Mouse (Mus musculus) forebrain, embryonic 13.5 days (tissue): ENCODE measurements at regions not wholly inside any gene's neighbourhood (a gene's known extent, or its start where the extent isn't known, plus 50 kb on each side); places are given as distances from the start of the nearest gene placed in this dataset.

Experiments
- ATAC-seq: fragments of 200-750 bp; cut with Nextera tagmentation; 2 replicates; pipeline ENCODE4 v1.8.0; 2017
- H3K27ac ChIP-seq: fragments of 300-500 bp; sonication (generic); 2 replicates; pipeline ENCODE4 v1.5.1; 2015; ENCODE audit warnings: inconsistent platforms, mild to moderate bottlenecking, moderate library complexity
- H3K27me3 ChIP-seq: fragments of 300-500 bp; sonication (generic); 2 replicates; pipeline ENCODE4 v1.6.1; 2015; ENCODE audit warnings: mild to moderate bottlenecking, inconsistent platforms
- H3K36me3 ChIP-seq: fragments of 300-500 bp; sonication (generic); 2 replicates; pipeline ENCODE4 v1.6.1; 2015; ENCODE audit warnings: mild to moderate bottlenecking, inconsistent platforms; ENCODE audit not compliant: poor library complexity, severe bottlenecking
- H3K4me1 ChIP-seq: fragments of 300-500 bp; sonication (generic); 2 replicates; pipeline ENCODE4 v1.6.1; 2015; ENCODE audit warnings: inconsistent platforms
- H3K4me2 ChIP-seq: fragments of 300-500 bp; sonication (generic); 2 replicates; pipeline ENCODE4 v1.6.1; 2015; ENCODE audit warnings: inconsistent platforms, mild to moderate bottlenecking, moderate library complexity
- H3K4me3 ChIP-seq: fragments of 300-500 bp; sonication (generic); 2 replicates; pipeline ENCODE4 v1.5.1; 2015; ENCODE audit warnings: mild to moderate bottlenecking, inconsistent platforms
- H3K9ac ChIP-seq: fragments of 300-500 bp; sonication (generic); 2 replicates; pipeline ENCODE4 v1.6.1; 2015; ENCODE audit warnings: mild to moderate bottlenecking, inconsistent platforms
- H3K9me3 ChIP-seq: fragments of 300-500 bp; sonication (generic); replicated peaks from 2 replicates; pipeline ENCODE4 v1.6.1; 2016; ENCODE audit warnings: inconsistent platforms
- WGBS: fragments of 180-500 bp; shearing (Covaris S2); methylation state at CpG from one replicate; pipeline ENCODE4 v1.1.7; 2015; 5-methylcytosine and 5-hydroxymethylcytosine counted together

- peak; percentile 83 for ATAC-seq
- Histone ChIP-seq H3K9me3 (peaks cover 8% of the 10 kb centered on the region; the same call in 1 of the 2 replicates), H3K4me3 (no peak overlapping the region), H3K27me3 (peaks cover 91% of the 10 kb centered on the region), H3K4me2 (no peak overlapping the region), H3K9ac (no peak overlapping the region), H3K4me1 (peaks cover 10% of the 10 kb centered on the region), H3K36me3 (no peaks in the 10 kb centered on the region), H3K27ac (peak overlapping the region; percentile 37; the same call in 1 of the 2 replicates)
- 28% methylated on average over 22 of the region's 22 CpGs for WGBS
Measured at GRCm38 (mm10) chr5:139625871-139626460, 82.7 kb downstream of the Uncx start.

GRCm38 (mm10) chr5:139627552-139627951 lies 84.3 kb downstream of the Uncx start:
- Histone ChIP-seq H3K36me3 (no peaks in the 10 kb centered on the region), H3K27ac (no peak overlapping the region), H3K4me2 (no peak overlapping the region), H3K4me3 (no peak overlapping the region), H3K4me1 (peaks cover 10% of the 10 kb centered on the region), H3K9ac (no peak overlapping the region), H3K9me3 (peaks cover 8% of the 10 kb centered on the region; the same call in 1 of the 2 replicates), H3K27me3 (peaks cover 89% of the 10 kb centered on the region)
- 88% methylated on average over 1 of the region's 1 CpGs for WGBS
- no peak for ATAC-seq

DNA sequence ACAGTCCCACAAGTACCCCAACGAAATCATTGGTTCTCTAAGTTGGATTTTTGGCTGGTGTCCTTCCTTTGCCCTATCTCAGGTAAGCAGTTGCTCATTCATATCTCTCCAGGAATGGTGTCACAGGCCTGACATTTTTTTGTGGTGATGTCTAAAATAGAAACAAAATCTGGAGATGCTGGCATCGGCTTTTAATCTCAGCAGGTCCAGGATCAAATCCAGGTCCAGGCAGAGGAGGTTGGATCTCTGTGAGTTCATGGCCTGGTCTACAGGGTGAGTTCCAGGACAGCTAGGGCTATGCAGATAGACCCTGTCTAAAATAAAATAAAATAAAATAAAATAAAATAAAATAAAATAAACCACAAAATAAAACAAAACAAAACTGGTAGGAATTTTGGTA lies 93.7 kb downstream of the Uncx start:
- no peak for ATAC-seq
- H3K27me3 ChIP-seq, result peaks cover 11% of the 10 kb centered on the region
- 92% methylated on average over 2 of the region's 2 CpGs for WGBS
- no peak overlapping the region for H3K4me2 ChIP-seq
- H3K9ac ChIP-seq, result no peak overlapping the region
- no peak overlapping the region for H3K27ac ChIP-seq
- no peaks in the 10 kb centered on the region for H3K36me3 ChIP-seq
- H3K4me3 ChIP-seq, result no peak overlapping the region
- 0 out of 2 replicates have a peak, but pooled peaks cover 4% of the 10 kb centered on the region for H3K9me3 ChIP-seq
- H3K4me1 ChIP-seq, result no peaks in the 10 kb centered on the region

GRCm38 (mm10) chr5:139640652-139641612 lies 95.2 kb downstream of the Micall2 start:
- Histone ChIP-seq H3K9me3 (peaks cover 3% of the 10 kb centered on the region; the same call in 1 of the 2 replicates), H3K4me3 (no peak overlapping the region), H3K4me2 (no peak overlapping the region), H3K9ac (no peak overlapping the region), H3K27me3 (peaks cover 28% of the 10 kb centered on the region), H3K36me3 (no peaks in the 10 kb centered on the region), H3K4me1 (no peaks in the 10 kb centered on the region), H3K27ac (no peak overlapping the region)
- WGBS, result 67% methylated on average over 16 of the region's 16 CpGs
- ATAC-seq, result no peak

- 84% methylated on average over 6 of the region's 6 CpGs for WGBS
- no peak overlapping the region for H3K4me3 ChIP-seq
Measured at GRCm38 (mm10) chr5:139644816-139645215, 91.3 kb downstream of the Micall2 start.

GRCm38 (mm10) chr5:139651041-139651440 lies 85.1 kb downstream of the Micall2 start:
- Histone ChIP-seq H3K36me3 (no peaks in the 10 kb centered on the region), H3K27ac (no peak overlapping the region), H3K4me3 (no peak overlapping the region), H3K27me3 (peaks cover 37% of the 10 kb centered on the region), H3K4me1 (no peaks in the 10 kb centered on the region), H3K4me2 (no peak overlapping the region), H3K9ac (no peak overlapping the region), H3K9me3 (no peaks in the 10 kb centered on the region)
- 57% methylated on average over 4 of the region's 4 CpGs for WGBS
- ATAC-seq, result no peak

More at GRCm38 (mm10) chr5:139644816-139645215, 91.3 kb downstream of the Micall2 start:
- ATAC-seq, result no peak
- Histone ChIP-seq H3K27ac (no peak overlapping the region), H3K4me2 (no peak overlapping the region), H3K27me3 (peaks cover 51% of the 10 kb centered on the region), H3K9me3 (peaks cover 4% of the 10 kb centered on the region; the same call in 1 of the 2 replicates), H3K9ac (no peak overlapping the region), H3K4me1 (no peaks in the 10 kb centered on the region), H3K36me3 (no peaks in the 10 kb centered on the region)
